Mouse (Mus musculus): ENCODE data around the gene Crybb2. TPM values are rescaled to one million over a fixed set of nuclear protein-coding genes. Genes with fewer than 3 reads are reported as not detected.
A peak's percentile ranks its signal among the peaks of the same experiment; 100 is the strongest.

Gene Crybb2
- total RNA-seq, 2 experiments from 2014 or later: not detected

DNA sequence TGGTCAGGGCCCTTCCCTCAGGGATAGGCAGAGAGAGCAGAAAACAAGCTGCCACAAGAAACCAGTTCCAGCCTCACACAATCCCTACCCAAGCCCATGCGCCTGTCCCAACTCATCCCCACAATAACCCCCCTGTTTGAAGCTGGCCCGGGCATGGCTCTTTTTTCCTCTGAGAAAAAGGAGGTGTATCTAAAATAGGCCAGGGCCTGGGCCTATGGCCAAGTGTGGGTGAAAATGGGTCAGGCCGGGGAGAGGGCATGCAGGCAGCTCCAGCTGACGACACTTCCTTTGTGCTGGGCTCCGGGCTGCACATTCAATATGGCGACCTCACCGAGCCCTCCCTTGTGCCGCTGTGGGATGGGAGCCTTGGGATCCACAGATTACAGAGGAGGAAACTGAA, 26.4 kb downstream of the Crybb2 start:
- Histone ChIP-seq H3K4me3 (no peak overlapping the region), H3K27ac (peak overlapping the region; percentile 41)
- no peak for TF ChIP-seq CTCF (IDR thresholded peaks at IDR 0.05)
- intact Hi-C loops (cut with DNase I): no loop called here
- peak; percentile 85 for DNase-seq

DNA sequence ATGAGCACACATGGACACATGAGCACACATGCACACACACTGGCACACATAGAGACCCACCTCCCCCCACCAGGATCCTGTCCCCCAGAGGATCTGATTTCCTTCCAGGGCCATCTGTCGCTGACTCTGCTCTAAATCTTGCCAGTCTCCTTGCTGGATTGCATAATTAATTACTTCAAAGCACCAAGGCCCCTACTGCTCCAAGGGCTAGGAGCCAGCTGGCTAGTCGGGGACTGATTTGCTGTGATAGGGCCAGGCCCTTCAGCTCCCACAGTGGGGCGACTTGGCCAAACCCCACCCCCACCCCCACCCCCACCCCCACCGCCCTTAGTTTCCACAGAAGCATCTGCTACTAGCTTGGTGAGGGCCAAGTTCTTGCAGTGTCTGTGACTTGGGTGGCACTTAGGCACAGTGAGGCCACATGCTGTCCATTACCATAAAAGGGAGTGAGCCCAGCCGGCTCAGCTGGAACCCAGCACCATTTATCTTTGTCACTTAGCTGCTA, 28.3 kb downstream of the Crybb2 start:
- intact Hi-C loops (cut with DNase I): no loop called here
- no peak for TF ChIP-seq CTCF (IDR thresholded peaks at IDR 0.05)
- Histone ChIP-seq H3K4me3 (no peak overlapping the region), H3K27ac (peak overlapping the region; percentile 41; the same call in 1 of the 2 replicates)
- DNase-seq: peak; percentile 88

DNA sequence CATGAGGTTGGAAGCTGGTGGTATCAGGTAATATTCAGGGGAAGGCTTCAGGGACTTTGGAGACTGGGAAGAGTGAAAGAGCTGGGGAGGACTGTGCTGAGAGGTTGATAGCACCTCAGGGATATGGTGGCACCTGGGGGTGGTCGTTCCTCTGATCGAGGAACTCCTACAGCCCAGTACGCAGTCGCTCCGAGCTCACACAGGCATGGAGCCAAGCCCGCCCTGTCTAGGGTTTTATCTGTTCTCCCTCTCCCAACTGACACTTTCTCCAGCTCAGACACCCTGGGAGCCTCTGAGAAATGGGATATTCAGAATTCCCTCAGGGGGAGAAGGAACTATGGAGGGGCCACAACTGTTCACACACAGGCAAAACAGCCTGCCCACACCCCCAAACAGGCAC, 29.1 kb downstream of the Crybb2 start:
- peak; percentile 45 for DNase-seq
- H3K4me3 ChIP-seq: no peak overlapping the region
- intact Hi-C loops (cut with DNase I): no loop called here

DNA sequence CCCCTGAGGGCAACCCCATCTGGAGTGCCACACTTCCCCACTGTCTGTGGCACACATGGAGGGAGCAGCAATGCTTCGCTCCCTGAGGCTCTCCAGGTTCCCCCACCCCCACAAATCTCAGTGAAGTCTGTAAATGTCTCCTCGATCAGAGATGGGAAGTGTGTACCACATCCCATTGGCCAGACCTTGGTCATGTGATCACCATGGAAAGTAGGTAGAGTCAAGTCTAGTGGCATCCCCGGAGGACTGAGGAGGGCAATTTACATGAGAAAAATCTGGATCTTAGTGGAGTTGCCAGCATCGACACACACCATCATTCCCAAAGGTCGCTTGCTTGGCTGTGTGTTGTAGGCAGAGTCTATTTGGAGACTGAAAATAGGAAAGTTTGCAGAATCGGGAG, 31.3 kb downstream of the Crybb2 start:
- no peak for DNase-seq
- intact Hi-C loops (cut with DNase I): no loop called here
- TF ChIP-seq CTCF (IDR thresholded peaks at IDR 0.05): no peak
- Histone ChIP-seq H3K27ac (no peak overlapping the region), H3K4me3 (no peak overlapping the region)

More for the DNA sequence above, 29.1 kb downstream of the Crybb2 start:
- peak overlapping the region; percentile 41 for H3K27ac ChIP-seq
- no peak for TF ChIP-seq CTCF (IDR thresholded peaks at IDR 0.05)

DNA sequence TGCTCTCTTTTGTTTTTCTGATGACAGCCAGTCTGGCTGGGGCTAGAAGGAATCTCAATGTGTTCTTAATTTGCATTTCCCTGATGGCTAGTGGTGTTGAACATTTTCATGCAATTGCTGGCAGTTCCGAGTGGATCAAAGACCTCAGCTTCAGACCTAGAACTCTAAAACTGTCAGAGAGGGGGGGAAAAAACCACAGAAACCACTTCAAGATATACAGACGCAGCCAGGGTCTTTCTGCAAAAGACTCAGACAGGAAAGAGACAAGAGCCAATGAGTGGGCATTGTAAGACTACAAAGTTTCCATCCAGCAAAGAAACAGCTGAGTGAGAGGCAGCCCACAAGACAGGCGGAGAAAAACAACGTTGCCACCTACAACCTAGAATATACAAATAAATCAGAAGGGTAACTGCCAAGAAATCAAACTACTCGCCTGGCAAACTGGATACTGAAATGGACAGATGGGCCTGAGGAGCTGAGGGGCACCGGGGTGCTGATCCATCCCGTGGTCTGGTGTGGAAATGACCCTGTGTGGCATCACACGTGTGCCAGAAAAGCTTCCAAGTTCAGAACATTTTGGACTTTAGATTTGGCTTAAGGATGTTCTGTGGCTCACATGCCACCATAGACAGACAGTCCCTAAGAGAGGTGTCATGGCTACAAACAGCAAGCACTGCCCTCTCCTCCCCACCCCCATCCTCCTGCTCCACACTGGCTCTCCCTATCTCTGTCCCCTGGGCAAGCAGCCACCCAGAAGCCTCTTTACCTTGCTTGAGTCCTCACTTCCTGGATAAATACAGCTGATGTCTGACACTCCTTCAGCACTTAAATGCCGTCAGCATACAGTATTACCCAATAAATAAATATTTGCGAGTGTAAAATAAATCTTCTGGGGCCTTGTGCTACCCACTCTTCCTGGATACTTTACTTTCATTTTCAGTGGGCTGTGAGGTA, 34.5 kb downstream of the Crybb2 start:
- no peak for DNase-seq
- TF ChIP-seq CTCF (IDR thresholded peaks at IDR 0.05): no peak
- no peak overlapping the region for H3K27ac ChIP-seq
- intact Hi-C loops (cut with DNase I): no loop called here
- H3K4me3 ChIP-seq: no peak overlapping the region

DNA sequence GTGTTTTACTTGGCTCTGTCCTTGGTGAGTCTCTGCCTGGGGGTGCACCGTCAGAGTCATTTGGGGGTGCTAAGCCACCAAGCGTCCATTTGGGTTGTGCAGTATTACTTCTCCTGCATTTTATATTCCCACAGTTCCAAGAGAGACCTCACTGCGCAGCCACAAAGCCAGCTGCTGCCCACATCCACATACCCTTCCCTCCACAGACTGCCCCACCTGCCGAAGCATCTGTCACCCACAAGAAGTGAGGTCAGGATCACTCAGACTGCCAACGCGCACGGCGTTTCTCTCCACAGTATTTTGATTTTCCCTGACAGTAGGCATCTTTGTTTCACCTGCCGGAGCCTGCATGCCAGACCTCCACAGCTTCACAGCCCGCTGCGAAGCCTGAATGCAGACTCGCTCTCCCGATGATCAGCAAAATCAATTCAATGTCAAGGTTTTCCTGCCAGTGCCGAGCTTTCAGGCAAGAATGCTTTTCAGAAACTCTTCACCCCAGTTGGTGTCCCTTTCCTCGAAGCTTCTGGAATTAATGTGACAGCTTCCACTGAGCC, 38.6 kb downstream of the Crybb2 start:
- intact Hi-C loops (cut with DNase I): no loop called here
- H3K27ac ChIP-seq: no peak overlapping the region
- no peak for TF ChIP-seq CTCF (IDR thresholded peaks at IDR 0.05)

DNA sequence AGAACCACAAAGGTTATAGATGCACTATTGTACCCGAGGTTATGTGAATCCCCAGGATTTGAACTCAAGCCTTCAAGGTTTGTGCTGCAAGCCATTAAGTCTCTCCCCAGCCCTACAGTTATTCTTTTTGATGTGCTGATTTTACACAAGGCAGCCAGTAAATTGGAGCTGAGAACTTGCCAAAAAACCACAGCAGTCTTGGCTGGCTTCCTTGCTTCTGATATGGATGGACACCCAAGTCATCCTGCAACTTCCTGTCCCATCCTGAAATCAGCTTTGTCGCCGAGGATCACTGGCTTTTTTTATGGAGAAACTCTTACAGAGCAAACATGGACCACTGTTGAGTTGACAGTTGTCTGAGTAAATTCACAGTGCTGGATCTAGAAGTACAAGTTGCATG, 39.8 kb downstream of the Crybb2 start:
- Histone ChIP-seq H3K4me3 (no peak overlapping the region), H3K27ac (no peak overlapping the region)
- no peak for DNase-seq
- TF ChIP-seq CTCF (IDR thresholded peaks at IDR 0.05): no peak
- intact Hi-C loops (cut with DNase I): no loop called here

More for the DNA sequence above, 38.6 kb downstream of the Crybb2 start:
- no peak overlapping the region for H3K4me3 ChIP-seq
- DNase-seq: no peak

DNA sequence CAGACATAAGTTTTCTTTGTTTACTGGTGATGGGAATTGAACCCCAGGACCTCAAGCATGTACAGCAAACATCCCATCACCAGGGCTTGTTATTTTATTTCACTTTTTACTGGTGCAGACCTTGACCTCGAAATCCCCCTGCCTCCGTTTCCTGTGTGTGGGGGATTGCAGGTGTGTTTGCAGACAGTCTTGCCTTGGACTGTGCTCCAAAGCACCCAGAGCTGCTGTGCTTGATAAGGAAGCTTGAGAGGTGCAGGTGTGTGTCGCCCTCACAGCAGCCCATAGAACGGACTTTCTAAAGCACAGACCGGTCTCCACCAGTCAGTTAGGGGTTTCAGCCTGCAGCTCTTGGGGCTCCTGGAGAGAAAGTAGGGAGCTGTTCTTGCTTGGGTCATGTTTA, 43.2 kb downstream of the Crybb2 start:
- DNase-seq: no peak
- H3K27ac ChIP-seq: no peak overlapping the region
- intact Hi-C loops (cut with DNase I): no loop called here
- no peak for TF ChIP-seq CTCF (IDR thresholded peaks at IDR 0.05)
- H3K4me3 ChIP-seq: no peak overlapping the region

DNA sequence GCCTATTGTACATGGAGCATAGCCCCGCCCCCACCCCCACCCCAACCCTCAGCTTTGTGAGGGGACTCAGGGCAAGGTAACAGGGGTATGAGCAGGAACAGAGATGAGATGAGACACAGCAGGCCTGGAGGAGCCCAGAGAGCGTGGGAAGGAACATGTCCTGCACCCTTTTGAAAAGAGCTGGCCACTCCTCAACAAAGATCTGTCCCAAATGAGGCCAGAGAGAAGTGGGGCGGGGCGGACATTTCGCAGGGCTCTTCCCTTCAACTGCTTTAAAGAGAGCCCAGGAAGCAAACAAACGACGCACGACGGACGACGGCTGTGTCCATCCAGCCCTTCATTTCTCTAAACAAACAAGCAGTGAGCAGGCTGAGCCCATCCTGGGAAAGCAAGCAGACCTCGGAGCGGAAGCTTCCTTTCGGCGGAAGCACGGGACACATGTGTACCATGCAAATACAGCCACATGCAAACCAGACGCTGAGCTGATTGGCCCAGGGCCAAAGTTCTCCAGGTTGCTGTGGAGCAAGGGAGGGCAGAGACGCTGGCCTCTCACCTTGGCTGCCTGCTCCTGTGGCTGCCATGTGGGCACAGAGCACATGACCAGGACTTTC, 45.7 kb downstream of the Crybb2 start:
- peak overlapping the region; percentile 38 for H3K27ac ChIP-seq
- H3K4me3 ChIP-seq: peak overlapping the region; percentile 2
- no peak for TF ChIP-seq CTCF (IDR thresholded peaks at IDR 0.05)
- intact Hi-C loops (cut with DNase I): no loop called here
- peak; percentile 59 for DNase-seq

DNA sequence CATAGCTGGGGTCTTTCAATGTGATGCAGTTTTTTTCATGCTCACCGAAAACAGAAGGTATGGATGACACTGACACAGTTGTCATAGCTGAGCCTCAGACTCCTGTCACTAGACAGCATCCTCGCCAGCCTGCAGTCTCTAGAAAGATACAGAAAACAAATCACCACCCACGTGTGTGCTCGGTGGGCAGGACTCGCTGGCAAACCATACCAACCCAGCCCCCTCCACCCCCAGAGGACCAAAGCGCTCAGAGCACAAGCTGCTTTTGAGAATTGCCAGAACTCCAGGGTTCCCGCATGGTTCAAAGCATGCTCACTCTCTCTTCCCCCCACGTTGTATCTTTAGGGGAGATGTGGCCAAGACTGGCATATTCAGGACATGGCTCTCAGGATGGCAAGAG, 51.7 kb downstream of the Crybb2 start:
- TF ChIP-seq CTCF (IDR thresholded peaks at IDR 0.05): no peak
- 0 out of 2 replicates have a peak overlapping the region, but pooled peaks have one; percentile 2 for H3K27ac ChIP-seq
- intact Hi-C loops (cut with DNase I): loop anchor here (5.0 kb wide), 1 partner anchor 46 kb away; no protein-coding TSS in a partner anchor
- H3K4me3 ChIP-seq: no peak overlapping the region
- DNase-seq: no peak

DNA sequence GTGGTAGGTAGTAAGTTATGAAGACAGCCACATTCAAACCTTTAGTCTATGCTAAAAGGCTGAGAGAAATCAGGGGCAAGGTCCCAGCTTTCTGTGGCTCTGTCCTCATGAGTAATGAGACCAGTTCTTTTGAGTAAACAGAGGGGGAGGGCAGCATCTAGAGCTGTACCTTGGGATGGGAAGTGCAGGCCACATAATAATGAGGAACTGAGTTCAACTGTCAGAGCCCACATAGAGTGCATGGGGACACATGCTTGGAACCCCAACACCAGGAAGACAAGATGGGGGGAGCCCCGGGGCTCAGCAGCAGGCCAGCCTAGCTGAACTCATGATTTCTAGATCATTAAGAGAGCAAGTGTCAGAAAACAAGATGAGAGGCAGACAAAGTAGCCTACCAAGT, 52.9 kb downstream of the Crybb2 start:
- intact Hi-C loops (cut with DNase I): loop anchor here (5.0 kb wide), 1 partner anchor 45 kb away; no protein-coding TSS in a partner anchor
- DNase-seq: no peak
- H3K4me3 ChIP-seq: no peak overlapping the region
- H3K27ac ChIP-seq: no peak overlapping the region
- TF ChIP-seq CTCF (IDR thresholded peaks at IDR 0.05): no peak

DNA sequence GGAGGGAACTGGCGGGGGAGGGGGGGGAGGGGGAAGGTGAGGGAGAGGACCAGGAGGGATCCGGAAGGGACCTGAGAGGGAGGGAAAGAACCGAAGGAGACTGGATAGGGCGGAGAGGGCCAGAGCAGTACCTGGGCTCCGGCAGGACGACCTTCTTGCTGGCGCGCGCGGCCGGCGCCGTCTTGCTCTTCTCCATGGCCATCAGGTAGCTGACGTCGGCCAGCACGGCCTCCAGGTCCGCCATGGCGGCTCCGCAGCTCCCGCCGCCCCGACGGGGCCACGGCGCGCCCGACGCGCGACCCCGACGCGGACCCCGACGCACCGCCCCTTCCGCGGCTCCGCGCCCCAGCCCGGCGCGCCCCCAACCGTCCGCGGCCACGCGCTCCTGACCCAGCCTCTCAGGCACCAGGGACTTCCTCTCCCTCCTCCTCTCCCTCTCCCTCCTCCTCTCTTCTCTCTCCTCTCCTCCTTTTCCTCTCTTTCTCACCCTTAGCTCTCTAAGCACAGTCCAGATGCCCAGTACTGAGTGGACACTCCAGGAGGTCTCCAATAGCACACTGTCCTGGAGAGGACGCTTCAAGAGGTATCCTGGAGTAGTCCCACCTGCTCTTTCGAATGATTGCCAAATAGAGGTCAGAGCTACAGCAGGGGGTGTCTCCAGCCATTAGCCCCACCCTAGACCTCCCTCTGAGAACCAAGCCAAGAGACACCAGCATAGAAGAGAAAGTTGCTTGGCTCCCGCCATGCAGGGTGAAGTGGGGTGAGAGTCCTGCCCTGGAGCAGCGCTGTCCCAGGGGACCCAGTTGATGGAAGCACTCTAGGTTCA, 54.5 kb downstream of the Crybb2 start, which contains the start of gene Grk3:
TSS of gene Grk3 (minus strand) at position 556 of the 826 bp plus-strand sequence.
- DNase-seq: peak; percentile 67
- Histone ChIP-seq H3K4me3 (peak within 1 kb of the TSS; percentile 80), H3K27ac (peak within 1 kb of the TSS; percentile 81)
- intact Hi-C loops (cut with DNase I): loop anchor here (5.0 kb wide), 1 partner anchor 43 kb away; no protein-coding TSS in a partner anchor
- TF ChIP-seq CTCF (IDR thresholded peaks at IDR 0.05): no peak

All from gastrocnemius, adult 2 months (tissue).